Mouse (Mus musculus) urinary bladder, postnatal 4 days (tissue): ENCODE results near the gene Stk38l.

Experiments used
- DNase-seq, 2 experiments: peaks; one replicate each; pipeline ENCODE4 v3.0.0; 2021 to 2022; ENCODE audit warnings: low spot score in 2 of 2

Stk38l gene

DNA sequence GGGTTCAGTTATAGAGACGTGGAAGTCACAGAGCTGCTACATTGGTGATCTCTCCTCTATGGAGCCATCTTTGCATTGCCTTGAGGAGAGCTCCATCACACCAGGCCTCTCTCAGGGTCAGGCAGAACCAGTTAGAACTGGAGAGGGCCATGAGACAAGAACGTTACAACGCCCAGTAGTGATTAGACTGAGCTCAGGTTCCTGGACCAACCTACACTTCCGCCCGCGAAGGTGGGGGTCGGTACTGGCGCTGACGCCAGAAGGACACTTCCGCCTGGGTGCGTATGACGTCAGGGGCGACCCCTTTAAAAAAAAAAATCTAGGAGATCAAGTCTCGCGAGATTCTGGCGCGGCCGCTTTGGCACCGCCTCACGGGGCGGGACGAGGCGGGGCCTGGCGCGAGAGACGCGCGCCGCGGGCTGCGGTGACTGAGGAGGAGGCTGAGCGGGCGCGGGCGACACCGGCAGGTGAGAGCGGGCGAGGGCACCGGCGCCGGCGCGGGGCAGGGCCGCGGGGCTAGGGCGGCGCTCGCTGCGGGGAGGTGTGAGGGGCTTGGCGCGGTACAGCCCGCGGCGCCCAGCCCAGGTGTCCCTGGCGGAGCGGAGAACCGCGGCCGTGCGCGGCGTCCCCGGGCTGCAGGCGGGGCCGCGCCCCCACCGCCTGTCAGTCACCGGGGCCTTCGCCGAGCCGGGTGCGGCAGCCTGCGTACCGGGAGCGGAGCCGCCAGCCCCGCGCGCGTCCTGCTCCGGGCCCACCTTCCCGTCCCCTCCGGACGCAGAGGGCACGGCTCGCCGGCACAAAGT is at the start of gene Stk38l:
Gene Stk38l (plus strand): TSS at position 415 of the 803 bp plus-strand sequence.
- peak; percentile 91 to 95 for DNase-seq

DNA sequence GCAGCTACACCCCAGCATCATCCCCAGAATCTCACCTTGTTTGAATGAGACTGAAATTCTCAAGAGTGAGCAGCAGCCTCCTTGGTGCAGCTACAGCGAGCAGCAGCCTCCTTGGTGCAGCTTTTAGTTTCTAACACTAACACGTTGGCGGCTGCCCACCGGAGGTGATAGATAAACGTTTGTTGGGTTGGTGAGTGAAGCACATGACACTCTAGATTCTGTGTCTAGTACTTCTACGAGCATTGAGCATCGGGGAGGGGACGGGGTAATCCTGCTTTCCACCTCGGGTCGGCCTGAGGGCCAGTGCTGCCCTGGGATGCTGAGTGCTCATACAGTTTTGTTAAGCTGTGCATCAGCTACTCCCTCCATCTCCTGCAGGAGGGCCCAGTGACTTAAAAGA is 47.9 kb upstream of the Stk38l start:
- no peak for DNase-seq

DNA sequence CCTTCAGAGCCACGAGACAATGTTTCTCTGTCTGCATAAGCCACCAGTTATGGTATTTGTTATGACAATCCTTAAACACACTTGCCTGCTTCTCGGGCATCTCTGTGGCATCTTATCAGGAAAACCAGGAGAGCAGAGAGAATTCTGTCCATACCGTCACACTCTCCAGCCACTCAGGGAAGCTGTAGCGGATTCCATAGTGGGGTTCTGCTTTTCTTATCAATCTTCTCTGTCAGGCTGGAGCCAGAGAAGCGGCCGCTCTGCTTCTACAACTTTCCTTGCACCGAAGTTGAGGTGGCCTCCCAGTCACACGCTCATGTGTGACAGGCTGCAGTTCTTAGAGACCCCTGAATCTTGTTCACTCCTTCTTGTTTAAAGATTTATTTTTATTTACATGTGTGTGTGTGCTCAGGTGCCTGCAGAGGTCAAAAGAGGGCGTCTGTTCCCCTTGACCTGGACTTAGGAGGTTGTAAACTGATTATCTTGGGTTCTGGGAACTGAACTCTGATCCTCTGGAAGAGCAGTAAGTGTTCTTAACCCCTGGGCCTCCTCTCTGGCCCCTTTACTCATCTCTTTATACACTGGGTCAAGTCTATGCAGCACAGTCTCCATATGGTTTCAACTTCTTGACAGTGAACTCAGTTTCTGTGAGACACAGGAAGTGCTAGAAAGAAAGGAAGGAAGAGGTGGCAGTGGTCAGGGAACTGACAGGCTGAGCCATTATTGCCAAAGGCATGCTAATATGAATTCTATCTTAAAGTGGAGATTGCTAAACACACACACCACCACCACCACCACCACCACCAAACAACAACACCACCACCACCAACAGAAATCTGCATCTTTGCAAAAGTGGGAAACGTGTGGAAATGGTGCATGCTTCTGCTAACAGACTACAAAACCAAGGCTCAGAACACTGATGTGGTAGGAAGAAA is 46.4 kb upstream of the Stk38l start:
- no peak for DNase-seq

DNA sequence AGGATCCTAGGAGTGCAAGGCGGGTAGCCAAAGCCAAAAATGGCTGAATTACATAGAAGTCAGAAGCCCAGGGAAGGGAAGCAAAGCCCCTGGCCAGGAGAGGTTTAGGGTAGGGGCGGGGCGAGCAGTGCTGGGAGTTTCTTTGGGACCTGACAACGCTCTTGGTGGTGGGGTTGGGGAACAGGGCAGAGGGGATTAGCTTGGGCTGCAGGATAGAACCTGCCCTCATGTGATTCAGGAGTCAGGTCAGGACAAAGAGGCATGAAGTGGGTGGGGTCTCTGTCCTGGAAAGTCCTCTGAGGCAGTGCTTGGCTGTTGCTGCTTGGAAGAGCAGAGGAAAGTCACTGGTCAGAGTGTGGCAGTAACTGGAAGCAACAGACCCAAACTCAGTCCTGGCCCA is 40.9 kb upstream of the Stk38l start:
- DNase-seq, result no peak

DNA sequence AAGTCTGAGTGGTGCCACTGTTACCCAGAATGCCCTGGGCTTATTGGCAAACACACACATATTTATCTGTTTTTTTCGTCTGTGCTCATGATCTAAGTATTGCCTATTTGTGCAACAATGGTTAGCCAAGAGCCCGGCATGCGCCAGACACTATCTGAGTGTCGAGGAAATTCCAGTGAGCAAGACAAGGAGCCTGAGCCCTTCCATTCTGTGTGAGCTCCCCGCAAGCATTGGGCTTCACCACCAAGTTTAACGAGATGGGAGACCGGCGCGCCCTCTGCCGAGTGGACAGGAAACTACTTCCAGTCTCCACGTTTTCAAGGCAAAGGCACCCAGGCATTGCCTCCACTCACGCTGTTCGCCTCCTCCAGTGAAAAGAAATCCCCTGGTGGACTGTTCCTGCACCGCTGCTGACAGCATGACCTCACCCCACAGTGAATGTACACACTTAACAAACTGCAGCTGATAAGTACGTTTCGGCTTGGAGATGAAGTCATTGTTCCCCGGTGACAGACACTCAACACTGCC is 39.0 kb upstream of the Stk38l start:
- DNase-seq, result peak in 1 of 2 experiments; percentile 27

DNA sequence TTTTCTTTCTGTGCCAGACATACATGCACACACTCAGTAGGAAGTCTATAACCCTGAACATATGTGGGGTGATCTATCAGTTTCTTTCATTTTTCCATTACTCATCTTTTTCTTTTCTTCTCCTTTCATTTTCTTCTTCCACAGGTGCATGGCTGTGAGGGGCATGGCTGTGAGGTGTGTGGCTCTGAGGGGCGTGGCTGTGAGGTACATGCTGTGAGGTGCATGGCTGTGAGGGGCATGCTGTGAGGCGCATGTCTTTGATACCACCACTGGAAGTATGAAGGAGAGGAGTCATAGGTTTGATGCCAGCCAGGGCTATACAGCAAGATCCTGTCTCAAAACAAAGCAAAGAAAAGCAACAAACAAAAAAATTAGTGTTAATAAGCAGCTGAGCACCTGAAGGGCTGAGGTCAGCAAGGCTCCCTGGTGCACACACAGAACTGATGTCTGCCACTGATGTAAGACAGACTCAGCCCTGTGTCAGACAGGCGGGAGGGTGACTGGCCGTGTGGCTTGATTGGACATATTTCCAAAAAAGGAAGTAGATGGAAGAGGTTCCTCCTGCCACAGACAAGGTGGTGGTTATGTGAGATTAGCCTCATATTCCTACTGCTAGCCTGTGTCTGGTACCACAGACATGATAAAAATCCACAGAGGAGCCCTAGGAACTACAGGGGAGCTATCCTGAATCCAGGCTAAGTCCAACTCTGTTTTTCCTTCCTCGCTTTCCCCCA is 38.2 kb upstream of the Stk38l start:
- DNase-seq, result no peak

DNA sequence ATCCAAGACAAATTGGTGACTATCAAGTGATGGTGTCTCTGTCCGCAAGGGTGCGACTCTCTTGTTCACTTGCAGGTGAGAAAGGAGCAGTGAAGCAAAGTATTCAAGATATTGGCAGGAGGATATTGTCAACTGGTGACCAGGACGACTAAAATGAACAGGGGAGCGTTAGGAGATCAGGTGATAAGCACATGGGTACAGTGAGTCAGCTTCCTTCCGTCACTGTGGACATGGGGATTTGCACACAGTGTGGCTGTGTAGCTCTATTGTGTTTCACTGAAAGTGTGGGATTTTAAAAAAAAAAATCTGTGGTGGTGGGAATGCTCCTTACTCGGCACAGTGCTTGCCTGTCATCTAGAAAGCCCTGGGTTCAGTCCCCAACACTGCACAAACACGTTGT is 36.8 kb upstream of the Stk38l start:
- no peak for DNase-seq

DNA sequence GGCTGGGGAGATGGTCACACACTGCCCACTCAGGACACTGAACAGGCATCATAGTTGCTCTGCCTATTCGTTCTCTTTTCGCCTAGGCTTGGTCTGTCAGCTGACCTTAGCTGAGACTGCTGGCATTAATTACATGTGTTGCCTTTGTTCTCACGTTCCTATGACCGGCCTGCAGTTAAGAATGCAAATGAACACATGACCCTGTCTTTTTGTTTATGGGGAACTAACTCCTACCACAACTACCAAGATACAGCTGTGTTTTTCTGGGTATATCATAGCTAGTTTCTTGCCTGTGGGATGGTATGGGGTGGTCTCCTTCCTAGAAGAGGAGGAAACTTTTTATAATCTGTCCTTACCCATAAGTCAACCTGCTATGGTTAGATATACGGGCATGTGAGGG is 35.9 kb upstream of the Stk38l start:
- no peak for DNase-seq

DNA sequence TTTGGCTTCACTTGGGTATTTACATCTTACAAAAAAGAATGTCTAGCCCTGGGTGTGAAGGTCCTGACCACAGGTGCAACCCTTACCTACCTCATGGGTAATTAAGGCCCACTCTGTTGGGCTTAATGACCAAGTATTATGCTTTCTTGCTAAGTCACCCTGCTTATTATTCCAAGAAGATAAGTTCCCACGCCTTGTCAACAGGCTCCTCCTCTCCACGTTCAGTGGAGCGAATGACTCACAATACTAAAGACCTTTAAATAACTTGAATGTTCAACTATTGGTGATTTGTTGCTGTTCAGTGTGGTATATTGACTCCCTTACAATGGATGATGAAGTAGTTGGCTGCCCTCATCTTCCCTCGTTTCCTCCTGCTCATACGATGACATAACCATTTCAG is 27.0 kb upstream of the Stk38l start:
- no peak for DNase-seq

DNA sequence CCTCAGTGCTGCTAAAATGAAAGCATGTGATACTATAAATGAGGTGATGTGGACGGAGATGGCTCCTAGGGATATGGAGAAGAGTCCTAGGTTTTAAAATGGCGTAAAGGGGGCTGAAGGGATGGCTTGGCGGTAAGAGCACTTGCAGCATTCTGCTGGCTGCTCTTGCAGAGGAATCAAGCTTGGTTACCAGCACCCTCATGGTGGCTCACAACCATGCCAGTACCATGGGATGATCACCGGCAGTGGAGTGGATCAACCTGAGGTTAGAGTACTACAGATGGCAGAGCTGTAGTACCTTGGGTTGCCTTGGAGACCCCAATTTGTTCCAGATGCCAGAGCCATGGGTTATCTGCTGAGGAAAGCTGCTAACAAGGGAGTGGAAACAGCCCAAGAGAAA is 26.4 kb upstream of the Stk38l start:
- DNase-seq, result peak in 1 of 2 experiments; percentile 34

DNA sequence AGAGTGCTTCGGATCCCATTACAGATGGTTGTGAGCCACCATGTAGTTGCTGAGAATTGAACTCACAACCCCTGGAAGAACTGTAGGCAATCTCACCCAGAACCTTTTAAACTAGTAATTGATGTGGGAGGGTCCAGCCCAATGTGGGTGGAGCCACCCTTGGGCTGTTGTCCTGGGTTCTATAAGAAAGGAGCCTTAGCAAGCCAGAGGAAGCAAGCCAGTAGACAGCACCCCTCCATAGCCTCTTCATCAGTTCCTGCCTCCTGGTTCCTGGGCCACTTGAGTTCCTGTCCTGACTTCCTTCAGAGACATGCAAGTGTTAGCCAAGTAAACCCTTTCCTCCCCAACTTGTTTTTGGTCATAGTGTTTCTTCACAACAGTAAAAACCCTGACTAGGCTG is 24.3 kb upstream of the Stk38l start:
- DNase-seq, result no peak

DNA sequence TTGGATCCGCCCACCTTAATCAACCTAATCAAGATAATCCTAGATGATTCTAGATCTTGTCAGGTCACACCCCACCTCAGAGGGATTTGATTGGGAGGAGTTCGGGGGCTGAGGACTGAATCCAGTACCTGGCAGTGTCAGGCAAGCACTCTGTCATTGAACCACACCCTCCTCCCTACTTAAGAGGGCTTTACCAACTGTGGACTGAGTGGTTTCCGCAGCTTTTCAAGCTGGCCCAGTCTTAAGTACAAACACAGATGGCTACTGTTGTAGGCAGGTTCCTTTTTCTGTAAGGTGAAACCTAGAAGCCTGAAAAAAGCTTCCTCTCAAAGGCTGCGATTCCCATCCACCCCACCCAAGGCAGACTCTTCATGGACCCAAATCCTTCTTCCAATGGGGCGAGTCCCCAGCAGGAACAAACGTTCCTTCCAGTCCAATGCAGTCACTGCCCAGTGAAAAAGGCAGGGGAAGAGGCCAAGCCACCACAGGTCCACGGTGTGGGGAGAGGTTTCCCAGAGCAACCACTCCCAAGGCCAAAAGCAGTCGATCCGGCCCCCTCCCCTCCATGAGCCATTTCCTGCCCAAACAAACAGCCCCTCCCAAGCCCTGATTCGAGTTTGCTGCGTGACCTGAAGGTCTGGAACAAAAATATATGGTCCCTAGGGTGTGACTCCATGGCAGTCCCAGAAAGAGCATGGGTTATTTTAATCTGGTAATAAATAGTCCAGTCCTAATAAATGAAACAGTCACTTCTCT is 22.5 kb upstream of the Stk38l start:
- DNase-seq, result peak in 1 of 2 experiments; percentile 15

DNA sequence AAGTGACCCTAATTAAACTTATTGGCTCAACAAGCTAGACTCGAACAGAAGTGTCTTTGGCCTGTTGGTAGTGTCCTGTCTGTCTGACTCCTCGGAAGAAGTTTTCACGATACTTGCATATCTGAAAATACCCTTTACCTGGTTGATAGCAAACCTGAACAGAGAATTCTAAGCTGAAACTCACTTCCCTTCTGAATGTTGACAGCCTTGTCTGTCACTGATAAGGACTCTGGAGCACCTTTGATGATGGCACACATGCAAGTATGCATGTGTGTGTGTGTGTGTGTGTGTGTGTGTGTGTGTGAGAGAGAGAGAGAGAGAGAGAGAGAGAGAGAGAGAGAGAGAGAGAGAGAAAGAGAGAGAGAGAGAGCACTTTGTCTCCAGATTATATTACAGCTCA is 21.4 kb upstream of the Stk38l start:
- no peak for DNase-seq

DNA sequence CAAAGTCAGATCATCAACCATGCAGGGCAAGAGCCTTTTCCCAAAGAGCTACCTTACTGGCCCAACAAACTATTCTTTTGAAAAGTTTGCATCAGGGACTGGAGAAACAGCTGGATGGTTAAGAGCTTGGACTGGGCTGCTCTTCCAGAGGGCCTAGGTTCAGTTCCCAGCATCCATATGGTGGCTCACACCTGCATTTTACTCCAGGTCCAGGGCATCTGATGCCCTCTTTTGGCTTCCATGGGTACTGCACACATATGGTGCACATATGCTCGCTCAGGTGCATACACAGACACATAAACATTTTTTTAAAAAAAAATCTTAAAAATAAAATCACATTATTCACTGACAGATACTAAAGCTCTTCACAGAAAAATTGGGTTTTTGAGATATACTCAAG is 19.2 kb upstream of the Stk38l start:
- no peak for DNase-seq

DNA sequence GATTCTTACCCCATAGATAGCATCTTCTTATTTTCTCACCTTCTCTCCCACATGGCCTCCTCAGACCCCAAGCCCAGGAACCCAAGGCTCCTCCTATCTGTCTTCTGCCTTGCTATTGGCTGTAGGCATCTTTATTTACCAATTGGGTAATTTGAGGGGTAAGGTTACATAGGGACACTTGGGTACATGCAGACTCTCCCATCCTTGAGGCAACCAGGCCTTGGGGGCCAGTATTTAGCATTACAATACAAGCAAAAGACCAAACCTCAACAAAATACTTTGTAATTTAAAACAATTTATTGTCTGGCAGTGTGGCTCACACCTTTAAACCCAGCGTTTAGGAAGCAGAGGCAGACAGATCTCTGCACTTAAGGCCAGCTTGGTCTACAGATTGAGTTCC is 5.2 kb upstream of the Stk38l start:
- no peak for DNase-seq

DNA sequence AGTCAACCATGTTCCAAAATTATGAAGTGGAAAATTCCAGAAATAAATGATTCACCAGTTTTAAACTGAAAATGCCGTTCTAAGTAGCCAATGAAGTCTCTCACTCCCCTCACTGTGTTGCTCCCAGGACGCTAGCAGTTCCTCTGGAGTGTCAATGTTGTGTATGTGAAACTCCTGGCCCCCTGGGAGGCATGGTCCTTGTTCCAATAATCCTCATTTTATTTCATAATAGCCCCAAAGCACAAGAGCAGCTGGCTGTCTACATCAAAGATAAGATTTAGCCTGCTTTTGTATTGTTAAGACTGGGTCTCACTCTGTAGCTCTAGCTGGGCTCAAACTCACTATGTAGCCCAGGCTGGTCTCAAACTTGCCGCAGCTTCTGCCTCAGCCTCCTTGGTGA is 990 bp upstream of the Stk38l start:
- DNase-seq, result no peak

DNA sequence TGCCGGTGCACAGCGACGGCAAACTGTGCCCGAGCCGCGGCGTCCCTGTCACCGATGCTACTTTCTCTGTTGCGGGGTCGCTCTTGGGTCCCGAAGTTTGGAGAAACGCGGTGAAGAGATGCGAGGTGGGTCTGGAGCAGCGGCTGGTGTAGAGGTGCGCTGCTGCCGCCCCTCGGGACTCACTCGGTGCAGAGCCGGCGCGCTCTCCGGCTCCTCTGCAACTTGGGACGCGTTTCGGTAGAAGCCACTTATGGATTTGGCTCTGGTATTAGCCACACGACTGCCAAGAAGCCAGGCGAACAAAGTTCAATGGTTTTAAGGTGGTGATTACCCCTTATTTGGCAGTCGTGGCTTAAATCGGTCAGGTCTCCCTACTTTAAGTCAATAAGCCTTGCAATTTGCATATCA is 593 bp downstream of the Stk38l start:
- DNase-seq, result no peak

DNA sequence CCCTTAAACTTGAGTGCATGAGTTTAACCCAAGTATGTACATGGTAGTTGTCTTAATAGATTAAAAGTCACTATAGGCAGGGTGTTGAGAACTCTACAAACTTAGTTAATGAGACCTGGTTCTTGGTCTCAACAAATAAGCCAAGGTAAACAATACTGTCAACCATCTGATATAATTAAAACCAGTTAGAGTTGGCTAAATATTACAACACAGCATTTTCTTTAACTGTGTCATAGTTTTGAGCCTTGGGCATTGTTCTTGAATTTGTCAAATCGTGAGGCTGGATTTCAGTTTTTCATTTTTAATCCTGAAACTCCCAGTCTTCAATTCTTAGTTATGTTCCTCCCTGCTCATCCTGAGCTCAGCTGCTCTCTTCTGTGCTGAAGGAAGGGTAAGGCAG is 6.2 kb downstream of the Stk38l start:
- no peak for DNase-seq

DNA sequence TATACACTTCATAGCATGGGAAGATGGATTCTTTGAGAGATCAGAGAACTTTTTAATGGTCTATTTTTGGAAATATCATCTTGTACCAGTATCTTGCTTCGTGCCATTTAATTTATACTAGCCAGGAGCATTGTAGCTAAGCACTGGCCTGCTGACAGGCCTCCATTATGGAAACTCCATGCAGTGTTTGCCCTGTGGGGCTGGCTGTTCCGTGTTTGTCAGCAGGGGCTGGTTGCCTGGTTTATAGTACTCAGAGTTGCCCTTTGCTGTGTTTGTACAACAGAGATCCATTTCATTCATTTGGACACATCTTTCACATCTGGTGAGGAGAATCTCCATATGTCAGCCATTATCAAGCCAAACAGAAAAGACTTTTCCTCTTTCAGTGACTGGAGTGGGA is 6.9 kb downstream of the Stk38l start:
- no peak for DNase-seq

DNA sequence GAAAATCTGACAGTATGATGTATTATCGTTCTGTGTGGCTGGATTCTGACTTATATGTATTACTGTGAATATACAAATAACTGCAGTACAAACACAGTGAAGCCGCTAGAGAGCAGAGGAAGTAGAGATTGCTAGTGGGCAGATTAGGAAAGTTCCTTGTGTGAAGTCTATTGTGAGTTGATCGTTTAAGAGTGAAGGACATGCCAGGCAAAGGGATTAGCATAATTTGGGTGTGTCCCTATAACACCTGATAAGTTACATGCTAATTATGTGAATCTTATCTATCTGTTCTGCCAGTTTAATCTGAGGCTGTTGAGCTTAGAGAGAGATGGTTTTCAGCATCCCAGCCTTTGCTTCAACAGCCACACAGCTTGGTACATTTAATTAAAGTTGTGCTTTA is 7.4 kb downstream of the Stk38l start:
- no peak for DNase-seq

DNA sequence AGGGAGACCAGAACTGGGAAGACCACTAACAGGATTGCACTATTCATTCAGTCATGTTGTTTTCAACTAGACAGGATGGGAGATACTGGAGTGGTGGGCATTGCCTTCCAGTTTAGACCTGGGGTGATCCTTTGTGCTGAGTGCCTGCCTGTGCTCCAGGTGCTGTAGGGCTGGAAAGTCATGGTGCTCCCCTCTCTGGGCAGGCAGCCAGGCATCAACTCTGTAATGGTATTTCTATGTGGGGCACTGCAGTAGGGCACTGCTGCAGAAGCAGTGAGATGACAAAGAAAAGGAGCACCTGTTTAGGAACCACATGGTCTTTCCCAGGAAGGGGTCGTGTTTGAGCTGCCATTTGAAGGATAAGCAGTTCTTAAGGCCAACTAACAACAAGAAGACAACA is 7.9 kb downstream of the Stk38l start:
- DNase-seq, result no peak
